Mouse (Mus musculus) lung, postnatal 36 days (tissue): ENCODE data around the gene Gm42669.

Source experiments
- DNase-seq: peaks from one replicate; pipeline ENCODE4 v3.0.0; 2022; ENCODE audit warnings: mixed read lengths

Gene Gm42669

DNA sequence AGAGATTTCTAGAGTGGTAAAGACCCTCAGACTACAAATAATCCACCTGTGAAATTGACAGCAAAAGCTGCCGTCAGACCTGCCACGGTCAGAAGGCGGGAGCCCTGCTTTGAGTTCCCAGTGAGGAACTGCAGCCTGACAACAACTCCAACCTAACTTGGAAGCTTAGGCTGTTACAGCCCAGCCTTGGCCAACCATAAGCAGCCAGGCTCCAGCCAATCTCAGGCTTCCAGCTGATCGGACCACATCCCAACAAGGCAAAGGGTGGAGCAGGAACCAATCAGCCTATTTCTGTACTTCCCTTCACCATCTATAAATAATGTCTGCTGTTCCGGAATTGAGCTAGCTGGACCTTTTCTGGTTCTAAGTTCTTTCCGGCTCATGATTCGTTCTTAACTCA is 14.5 kb downstream of the Gm42669 start:
- DNase-seq, result peak; percentile 20

DNA sequence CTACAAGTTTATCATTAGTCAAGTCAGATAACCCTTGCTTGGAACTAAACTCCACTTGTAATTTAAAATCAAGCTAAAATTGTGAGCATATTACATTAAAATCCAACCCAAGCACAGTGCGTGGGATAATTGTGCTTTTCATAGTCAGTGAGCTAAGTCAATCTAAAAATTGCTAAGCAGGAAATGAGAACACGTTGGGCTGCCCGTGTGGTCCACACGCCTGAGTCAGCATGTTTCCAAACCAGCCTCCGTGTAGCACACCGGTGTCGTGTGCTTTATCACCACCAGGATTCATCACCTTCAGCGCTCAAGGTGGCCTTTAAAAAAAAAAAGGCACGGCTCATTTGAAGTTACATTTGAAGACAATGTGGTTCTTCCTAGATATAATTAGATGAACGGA is 16.9 kb downstream of the Gm42669 start:
- DNase-seq, result no peak

- DNase-seq, result no peak
These were observed 21.4 kb downstream of the Gm42669 start for GRCm38 (mm10) chr5:107528856-107529255.

- DNase-seq, result no peak
These were observed 26.2 kb downstream of the Gm42669 start for GRCm38 (mm10) chr5:107533590-107533989.

GRCm38 (mm10) chr5:107534581-107534980 is 27.2 kb downstream of the Gm42669 start, which contains the start of gene 1700028K03Rik:
1700028K03Rik (plus strand) TSS chr5:107534709.
- no peak for DNase-seq

DNA sequence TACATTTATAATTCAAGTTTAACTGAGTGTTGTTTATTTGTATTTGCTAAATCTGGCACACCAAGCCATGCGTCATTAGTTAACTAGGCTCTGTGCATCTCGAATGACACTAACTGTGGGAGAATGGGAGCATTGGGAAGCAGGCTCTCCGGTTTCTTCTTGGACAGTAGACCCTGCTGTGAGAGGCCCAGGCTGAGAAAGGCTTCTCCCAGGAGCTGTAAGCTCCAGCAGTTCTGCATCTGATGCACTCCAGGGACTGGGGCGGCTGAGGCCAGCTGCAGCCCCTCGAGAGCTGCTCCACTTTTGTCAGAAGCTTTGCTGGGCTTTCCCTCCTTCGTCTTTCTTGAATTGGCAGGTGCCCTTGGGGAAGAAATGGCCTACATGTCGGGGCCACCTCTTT is 34.3 kb downstream of the Gm42669 start:
- no peak for DNase-seq

GRCm38 (mm10) chr5:107545927-107546326 is 38.5 kb downstream of the Gm42669 start:
- peak; percentile 23 for DNase-seq

DNA sequence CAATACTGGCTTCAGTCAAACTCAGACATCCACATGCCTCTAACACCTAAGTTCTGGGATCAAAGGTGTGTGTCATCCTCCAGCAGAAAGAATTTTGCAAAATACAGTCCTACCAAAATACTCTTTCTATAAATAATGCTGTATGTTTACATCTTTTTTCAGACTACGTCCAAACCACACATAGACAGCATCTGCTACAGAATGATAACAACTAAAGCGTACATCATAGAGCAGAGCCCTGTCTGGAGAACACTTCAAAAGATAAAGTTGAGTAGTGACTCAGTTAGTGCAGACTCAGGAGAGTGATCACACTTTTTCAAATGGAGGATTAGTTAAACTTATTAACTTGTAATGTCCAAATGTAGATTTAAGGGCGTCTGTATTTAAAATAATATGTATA is 40.5 kb downstream of the Gm42669 start:
- no peak for DNase-seq

GRCm38 (mm10) chr5:107548444-107548843 is 41.0 kb downstream of the Gm42669 start:
- DNase-seq, result no peak

GRCm38 (mm10) chr5:107554336-107554735 is 46.9 kb downstream of the Gm42669 start:
- no peak for DNase-seq

DNA sequence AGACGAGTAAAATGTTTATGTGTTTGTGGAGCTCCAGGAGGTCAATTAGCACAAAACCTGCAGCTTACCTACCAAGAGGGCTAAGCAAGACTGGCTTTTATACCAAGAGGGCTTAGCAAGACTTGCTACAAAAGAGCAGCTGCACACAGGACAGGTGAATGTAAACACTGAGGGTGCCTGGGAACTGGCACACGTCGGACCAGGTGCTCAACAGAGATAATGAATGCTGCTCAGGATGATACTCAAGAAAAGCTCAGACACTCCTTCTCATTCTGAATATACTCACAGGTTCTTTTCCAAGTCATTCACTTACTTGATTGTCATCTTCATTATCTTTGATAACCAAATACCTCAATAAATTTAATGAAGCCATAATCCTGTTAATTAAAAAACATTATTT is 49.5 kb downstream of the Gm42669 start:
- no peak for DNase-seq

- DNase-seq, result no peak
These were observed 61.7 kb downstream of the Gm42669 start for GRCm38 (mm10) chr5:107569148-107569547.

GRCm38 (mm10) chr5:107597301-107598077 is 90.1 kb downstream of the Gm42669 start, which contains the start of the genes Rpap2 and Glmn:
Rpap2 (plus strand) TSS chr5:107597373.
Glmn (minus strand) TSS chr5:107597888.
- DNase-seq, result peak; percentile 86

DNA sequence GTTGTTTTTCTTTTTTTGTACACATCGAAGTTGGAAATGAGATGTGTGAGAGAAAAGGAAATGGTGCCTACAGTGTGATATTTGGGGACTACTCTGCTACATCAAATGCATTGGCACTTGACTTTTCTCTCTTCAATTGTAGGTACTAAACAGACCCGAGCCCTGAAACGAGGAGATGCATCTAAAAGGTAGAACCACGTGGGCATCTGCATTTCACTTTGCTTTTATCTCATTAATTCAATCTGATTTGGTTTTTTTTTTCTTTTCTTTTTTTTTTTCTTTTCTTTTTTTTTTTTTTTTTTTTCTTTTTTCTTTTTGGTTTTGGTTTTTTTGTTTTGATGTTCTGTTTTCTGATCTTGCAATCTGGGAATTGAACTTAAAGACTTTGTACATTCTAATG is 91.0 kb downstream of the Gm42669 start:
- DNase-seq, result no peak

GRCm38 (mm10) chr5:107611224-107611623 is 103.8 kb downstream of the Gm42669 start:
- DNase-seq, result peak; percentile 76

DNA sequence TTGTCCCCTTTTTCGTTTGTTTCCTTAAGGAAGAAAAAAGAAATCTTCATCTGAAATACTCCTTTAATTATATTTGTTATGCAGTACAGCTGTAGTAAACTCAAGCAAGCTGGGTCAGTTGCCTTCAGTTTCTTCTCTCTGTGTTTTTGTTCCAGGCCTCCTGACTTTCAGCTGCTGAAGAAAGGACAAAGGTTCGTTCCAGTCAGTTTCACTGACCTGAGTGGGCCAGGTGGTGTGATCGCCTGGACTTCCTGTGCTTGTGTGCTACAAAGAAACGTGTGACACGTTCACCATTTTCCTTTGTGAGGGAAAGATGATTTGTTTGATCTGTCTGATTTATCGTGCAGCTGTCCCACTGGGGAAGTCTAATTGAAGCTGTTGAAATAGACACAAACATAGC is 110.6 kb downstream of the Gm42669 start:
- DNase-seq, result no peak

DNA sequence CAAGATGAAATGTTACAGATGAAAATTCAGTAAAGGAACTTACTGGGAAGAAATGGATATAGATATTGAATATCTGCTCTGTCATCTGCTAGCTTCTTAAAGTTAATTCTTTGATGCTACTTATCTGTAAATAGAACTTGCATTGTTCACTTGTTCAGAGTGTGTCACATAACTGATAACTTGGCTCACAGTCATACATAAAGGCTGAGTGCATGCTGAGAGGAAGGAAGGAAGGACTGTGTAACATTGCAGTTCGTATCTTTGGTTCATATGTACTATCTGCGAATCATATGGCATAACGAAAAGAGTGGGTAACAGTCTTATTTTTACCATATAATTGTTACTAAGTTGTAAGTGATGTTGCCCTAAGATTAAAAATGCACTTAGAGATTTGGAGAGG is 113.9 kb downstream of the Gm42669 start:
- DNase-seq, result no peak
